Mouse (Mus musculus): ENCODE results near the gene Zfp810. TPM values are rescaled to one million over a fixed set of nuclear protein-coding genes. Genes with fewer than 3 reads are reported as not detected.
A peak's percentile ranks its signal among the peaks of the same experiment; 100 is the strongest.

Zfp810 gene
- polyA plus RNA-seq (2015; fragmentation: Nextera tagmentation; extraction: Ambion mirVana): 2.7 and 2.8 TPM in 2 replicates

DNA sequence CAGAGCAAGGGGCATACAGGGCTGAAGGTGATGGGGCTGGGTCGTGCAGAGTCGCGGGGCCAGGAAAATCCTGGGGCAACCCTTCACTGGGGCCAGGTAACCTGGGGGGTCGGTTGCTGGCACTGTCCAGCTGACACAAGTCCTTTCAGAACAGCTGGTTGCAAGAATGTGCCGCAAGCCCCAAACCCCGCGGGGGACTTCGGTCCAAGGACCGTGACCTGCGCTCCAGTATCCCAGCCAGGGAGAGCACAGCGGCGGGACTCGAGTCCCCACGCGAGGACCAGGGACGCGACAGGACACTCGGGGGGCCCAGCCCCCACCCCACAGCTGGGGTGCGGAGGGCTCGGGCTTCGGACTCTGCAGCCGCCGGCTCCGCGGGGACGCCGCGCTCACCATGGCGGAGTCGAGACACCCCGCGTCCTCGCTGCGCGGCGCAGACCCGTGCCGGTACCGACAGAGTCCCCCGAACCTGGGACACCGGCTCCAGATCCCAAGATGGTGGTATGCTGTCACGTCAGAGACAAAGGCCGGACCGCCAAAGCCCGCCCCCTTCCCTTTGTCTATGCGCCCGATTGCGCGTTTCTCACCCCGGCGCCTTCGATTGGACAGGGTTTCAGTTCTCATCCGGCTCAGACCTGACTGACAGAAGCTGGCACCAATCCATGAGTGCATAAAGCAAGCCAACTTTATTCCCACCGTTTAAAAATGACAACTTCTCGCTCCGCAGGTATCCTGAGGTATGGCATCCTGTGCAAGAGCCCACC, at the start of gene Zfp810:
Zfp810 (minus strand) TSS at position 493 of the 764 bp plus-strand sequence.
- peak within 1 kb of the TSS; percentile 81 for H3K4me2 ChIP-seq (ENCODE audit: low read depth, low read length)
- no peak within 1 kb of the TSS for H3K27ac ChIP-seq (ENCODE audit: low read length)
- no peaks in the 10 kb centered on the region for H3K27me3 ChIP-seq (ENCODE audit: control insufficient read depth, insufficient read depth, low read depth, low read length)
- no peaks in the 10 kb centered on the region for H3K9me3 ChIP-seq (replicated peaks; ENCODE audit: control insufficient read depth, low read length)
- H3K9ac ChIP-seq (ENCODE audit: low read depth, low read length): peak within 1 kb of the TSS; percentile 80
- peak within 1 kb of the TSS; percentile 81 for H3K4me3 ChIP-seq (ENCODE audit: low read depth, low read length)
- peaks cover 3% of the 10 kb centered on the region; the same call in 1 of the 2 replicates for H3K4me1 ChIP-seq (ENCODE audit: control insufficient read depth, low read depth, low read length)
- WGBS (ENCODE audit: insufficient replicate concordance): under 1% methylated on average over 56 of the region's 56 CpGs
- ATAC-seq (ENCODE audit: low read depth): peak; percentile 96
- H3K36me3 ChIP-seq (ENCODE audit: control insufficient read depth, insufficient read depth): peaks cover 4% of the 10 kb centered on the region

DNA sequence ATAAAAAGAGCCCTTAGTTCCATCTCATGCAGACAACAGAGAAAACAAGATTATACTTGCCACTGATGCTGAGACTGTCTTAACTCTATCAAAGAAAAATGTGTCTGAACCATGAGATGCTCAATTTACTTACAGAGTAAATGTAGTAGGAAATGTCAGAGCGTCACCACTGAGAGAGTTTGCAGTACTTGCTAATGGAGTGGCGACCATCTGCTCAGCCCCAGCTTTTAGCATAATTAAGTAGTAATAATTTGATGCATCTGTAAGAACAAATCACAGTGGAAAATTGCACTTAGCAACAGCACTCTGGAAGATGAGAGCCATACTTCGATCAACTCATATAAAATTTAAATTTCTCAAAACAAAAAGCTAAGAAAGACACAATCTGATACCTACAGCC, 48.5 kb upstream of the Zfp810 start:
- Histone ChIP-seq H3K4me2 (ENCODE audit: low read depth, low read length) (no peak overlapping the region), H3K27me3 (ENCODE audit: control insufficient read depth, insufficient read depth, low read depth, low read length) (no peaks in the 10 kb centered on the region), H3K4me1 (ENCODE audit: control insufficient read depth, low read depth, low read length) (no peaks in the 10 kb centered on the region), H3K27ac (ENCODE audit: low read length) (no peak overlapping the region), H3K4me3 (ENCODE audit: low read depth, low read length) (no peak overlapping the region), H3K9me3 (replicated peaks; ENCODE audit: control insufficient read depth, low read length) (no peaks in the 10 kb centered on the region), H3K36me3 (ENCODE audit: control insufficient read depth, insufficient read depth) (peaks cover 76% of the 10 kb centered on the region), H3K9ac (ENCODE audit: low read depth, low read length) (no peak overlapping the region)
- no peak for ATAC-seq (ENCODE audit: low read depth)
- 87% methylated on average over 3 of the region's 3 CpGs for WGBS (ENCODE audit: insufficient replicate concordance)

DNA sequence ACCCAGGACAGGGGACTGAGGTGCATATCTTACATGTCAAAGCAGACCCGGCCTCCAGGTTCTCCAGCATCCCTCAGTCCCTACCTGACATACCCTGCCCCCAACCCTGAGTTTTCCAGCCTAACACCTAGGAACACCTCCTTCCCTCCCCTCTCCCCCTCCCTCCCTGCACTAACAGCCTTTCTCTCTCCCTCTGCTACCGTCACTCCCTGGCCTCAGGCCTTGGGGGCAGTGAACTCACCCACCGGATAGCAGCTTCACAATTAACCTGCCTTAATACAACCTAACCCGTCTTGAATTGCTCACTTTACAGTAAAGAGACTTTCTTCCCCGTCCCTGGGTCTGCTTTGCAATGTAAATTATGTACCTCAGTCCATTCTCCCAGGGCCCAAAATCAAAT, 46.5 kb upstream of the Zfp810 start:
- peaks cover 69% of the 10 kb centered on the region for H3K36me3 ChIP-seq (ENCODE audit: control insufficient read depth, insufficient read depth)
- H3K4me3 ChIP-seq (ENCODE audit: low read depth, low read length): no peak overlapping the region
- no peaks in the 10 kb centered on the region for H3K27me3 ChIP-seq (ENCODE audit: control insufficient read depth, insufficient read depth, low read depth, low read length)
- no peak for ATAC-seq (ENCODE audit: low read depth)
- WGBS (ENCODE audit: insufficient replicate concordance): 87% methylated on average over 5 of the region's 5 CpGs
- no peaks in the 10 kb centered on the region for H3K4me1 ChIP-seq (ENCODE audit: control insufficient read depth, low read depth, low read length)
- H3K9ac ChIP-seq (ENCODE audit: low read depth, low read length): no peak overlapping the region
- no peak overlapping the region for H3K4me2 ChIP-seq (ENCODE audit: low read depth, low read length)
- no peaks in the 10 kb centered on the region for H3K9me3 ChIP-seq (replicated peaks; ENCODE audit: control insufficient read depth, low read length)
- H3K27ac ChIP-seq (ENCODE audit: low read length): no peak overlapping the region

DNA sequence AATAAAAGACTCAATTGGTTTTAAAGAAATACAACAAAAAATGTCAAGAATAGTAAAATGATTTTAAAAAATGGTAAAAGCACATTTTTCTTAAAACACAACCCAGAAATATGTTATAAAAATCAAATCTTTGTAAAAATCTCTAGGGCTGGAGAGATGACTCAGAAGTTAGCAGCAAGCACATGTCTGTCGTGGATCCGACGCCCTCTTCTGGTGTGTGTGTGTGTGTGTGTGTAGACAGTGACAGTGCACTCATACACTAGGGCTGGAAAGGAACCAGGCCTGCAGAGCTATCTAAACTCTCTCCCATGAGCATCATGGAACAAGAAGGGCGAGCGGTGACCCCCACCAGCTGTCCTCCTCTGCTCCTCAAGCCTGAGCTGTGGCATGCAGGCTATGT, 46.0 kb upstream of the Zfp810 start:
- ATAC-seq (ENCODE audit: low read depth): no peak
- Histone ChIP-seq H3K4me2 (ENCODE audit: low read depth, low read length) (no peak overlapping the region), H3K4me1 (ENCODE audit: control insufficient read depth, low read depth, low read length) (no peaks in the 10 kb centered on the region), H3K9ac (ENCODE audit: low read depth, low read length) (no peak overlapping the region), H3K27ac (ENCODE audit: low read length) (no peak overlapping the region), H3K27me3 (ENCODE audit: control insufficient read depth, insufficient read depth, low read depth, low read length) (no peaks in the 10 kb centered on the region), H3K4me3 (ENCODE audit: low read depth, low read length) (no peak overlapping the region), H3K9me3 (replicated peaks; ENCODE audit: control insufficient read depth, low read length) (no peaks in the 10 kb centered on the region), H3K36me3 (ENCODE audit: control insufficient read depth, insufficient read depth) (peaks cover 66% of the 10 kb centered on the region)
- 87% methylated on average over 5 of the region's 5 CpGs for WGBS (ENCODE audit: insufficient replicate concordance)

DNA sequence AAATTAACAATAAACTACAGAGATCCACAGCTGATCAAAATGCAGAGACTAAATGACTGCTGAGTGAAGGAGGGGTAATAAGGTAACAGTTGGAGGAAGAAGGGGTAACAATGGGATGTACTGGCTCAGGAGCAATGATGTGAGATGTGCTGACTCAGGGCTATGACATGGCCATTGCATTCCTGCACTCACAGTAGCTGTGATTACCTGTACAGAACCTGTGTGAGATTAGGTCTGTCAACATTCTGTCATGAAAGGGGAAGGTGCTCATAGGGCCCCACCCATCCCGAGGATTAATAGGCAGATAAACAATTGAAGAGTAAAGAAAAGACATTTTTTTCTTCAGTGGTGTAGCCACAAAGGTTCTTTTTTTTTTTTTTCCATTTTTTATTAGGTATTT, 32.9 kb upstream of the Zfp810 start:
- Histone ChIP-seq H3K4me3 (ENCODE audit: low read depth, low read length) (no peak overlapping the region), H3K27me3 (ENCODE audit: control insufficient read depth, insufficient read depth, low read depth, low read length) (no peaks in the 10 kb centered on the region), H3K9ac (ENCODE audit: low read depth, low read length) (no peak overlapping the region), H3K27ac (ENCODE audit: low read length) (no peak overlapping the region), H3K4me2 (ENCODE audit: low read depth, low read length) (no peak overlapping the region), H3K4me1 (ENCODE audit: control insufficient read depth, low read depth, low read length) (no peaks in the 10 kb centered on the region), H3K9me3 (replicated peaks; ENCODE audit: control insufficient read depth, low read length) (no peaks in the 10 kb centered on the region), H3K36me3 (ENCODE audit: control insufficient read depth, insufficient read depth) (peaks cover 70% of the 10 kb centered on the region)
- 67% methylated on average over 1 of the region's 1 CpGs for WGBS (ENCODE audit: insufficient replicate concordance)
- ATAC-seq (ENCODE audit: low read depth): no peak

DNA sequence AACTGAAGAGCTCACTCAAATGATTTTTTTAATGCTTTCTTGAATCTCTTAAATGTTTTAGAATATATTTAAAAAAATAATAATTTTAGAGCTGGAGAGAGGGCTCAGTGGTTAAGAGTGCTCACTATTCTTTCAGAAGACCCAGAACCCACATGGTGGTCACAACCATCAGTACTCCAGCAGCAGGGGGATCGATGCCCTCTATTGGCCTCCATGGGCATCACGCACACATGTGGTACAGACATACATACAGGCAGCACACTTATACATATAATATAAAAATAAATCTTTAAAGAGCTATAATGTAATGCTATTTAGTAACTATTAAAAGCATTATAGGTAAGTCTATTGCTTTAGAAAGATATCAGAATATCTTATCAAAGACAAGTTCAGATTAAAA, 29.8 kb upstream of the Zfp810 start:
- WGBS (ENCODE audit: insufficient replicate concordance): 87% methylated on average over 2 of the region's 2 CpGs
- H3K4me1 ChIP-seq (ENCODE audit: control insufficient read depth, low read depth, low read length): no peaks in the 10 kb centered on the region
- H3K9me3 ChIP-seq (replicated peaks; ENCODE audit: control insufficient read depth, low read length): no peaks in the 10 kb centered on the region
- no peak for ATAC-seq (ENCODE audit: low read depth)
- H3K36me3 ChIP-seq (ENCODE audit: control insufficient read depth, insufficient read depth): peaks cover 79% of the 10 kb centered on the region
- no peak overlapping the region for H3K4me2 ChIP-seq (ENCODE audit: low read depth, low read length)
- H3K27ac ChIP-seq (ENCODE audit: low read length): no peak overlapping the region
- H3K4me3 ChIP-seq (ENCODE audit: low read depth, low read length): no peak overlapping the region
- no peak overlapping the region for H3K9ac ChIP-seq (ENCODE audit: low read depth, low read length)
- no peaks in the 10 kb centered on the region for H3K27me3 ChIP-seq (ENCODE audit: control insufficient read depth, insufficient read depth, low read depth, low read length)

DNA sequence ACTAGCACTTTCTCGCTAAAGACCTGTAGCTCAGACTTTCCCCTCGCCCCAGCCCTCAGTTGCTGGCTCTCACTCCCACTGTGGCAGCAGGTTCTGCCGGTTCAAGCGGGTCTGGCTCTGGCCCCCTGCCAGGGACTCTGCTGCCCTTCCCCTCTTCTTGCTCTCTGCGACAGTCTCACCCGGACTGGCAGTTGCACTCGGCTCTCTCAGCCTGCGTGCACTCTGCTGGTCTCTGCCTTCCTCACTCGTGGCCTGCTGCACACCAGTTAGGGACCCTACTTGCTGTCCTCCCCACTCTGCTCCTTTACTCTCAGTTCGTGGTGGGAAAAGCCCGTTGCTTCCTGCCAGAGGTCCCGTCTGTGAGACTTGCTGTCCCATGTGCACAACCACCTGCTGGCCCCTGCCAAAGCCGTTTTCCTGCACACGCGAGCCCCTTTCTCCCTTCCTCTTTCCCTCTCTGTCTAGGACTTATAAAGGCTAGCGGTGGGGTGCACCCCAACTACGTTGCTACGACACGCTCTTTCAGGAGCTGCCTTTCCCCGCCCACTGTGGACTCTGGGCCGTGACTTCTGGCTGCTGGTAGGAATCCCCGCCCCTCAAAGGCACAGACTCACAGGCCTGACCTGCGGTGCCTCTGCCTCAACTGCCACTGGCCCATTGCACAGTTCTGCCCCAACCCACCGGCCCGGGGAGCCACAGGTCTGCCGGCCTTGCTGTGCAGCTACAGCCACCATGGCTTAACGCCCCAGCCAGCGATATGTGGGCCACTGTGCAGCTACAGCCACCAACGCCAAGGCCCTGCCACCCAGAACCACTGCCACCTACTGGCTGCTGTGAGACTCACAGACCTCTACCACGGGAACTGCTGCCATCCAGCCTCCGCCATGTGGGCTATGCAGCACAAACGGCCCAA, 20.3 kb upstream of the Zfp810 start:
- peak overlapping the region; percentile 68 for H3K9ac ChIP-seq (ENCODE audit: low read depth, low read length)
- no peaks in the 10 kb centered on the region for H3K9me3 ChIP-seq (replicated peaks; ENCODE audit: control insufficient read depth, low read length)
- peak overlapping the region; percentile 88 for H3K4me2 ChIP-seq (ENCODE audit: low read depth, low read length)
- 2% methylated on average over 32 of the region's 32 CpGs for WGBS (ENCODE audit: insufficient replicate concordance)
- peak overlapping the region; percentile 65 for H3K4me3 ChIP-seq (ENCODE audit: low read depth, low read length)
- peaks cover 6% of the 10 kb centered on the region for H3K36me3 ChIP-seq (ENCODE audit: control insufficient read depth, insufficient read depth)
- ATAC-seq (ENCODE audit: low read depth): peak; percentile 92
- H3K27me3 ChIP-seq (ENCODE audit: control insufficient read depth, insufficient read depth, low read depth, low read length): no peaks in the 10 kb centered on the region
- peaks cover 20% of the 10 kb centered on the region for H3K4me1 ChIP-seq (ENCODE audit: control insufficient read depth, low read depth, low read length)
- peak overlapping the region; percentile 69 for H3K27ac ChIP-seq (ENCODE audit: low read length)

DNA sequence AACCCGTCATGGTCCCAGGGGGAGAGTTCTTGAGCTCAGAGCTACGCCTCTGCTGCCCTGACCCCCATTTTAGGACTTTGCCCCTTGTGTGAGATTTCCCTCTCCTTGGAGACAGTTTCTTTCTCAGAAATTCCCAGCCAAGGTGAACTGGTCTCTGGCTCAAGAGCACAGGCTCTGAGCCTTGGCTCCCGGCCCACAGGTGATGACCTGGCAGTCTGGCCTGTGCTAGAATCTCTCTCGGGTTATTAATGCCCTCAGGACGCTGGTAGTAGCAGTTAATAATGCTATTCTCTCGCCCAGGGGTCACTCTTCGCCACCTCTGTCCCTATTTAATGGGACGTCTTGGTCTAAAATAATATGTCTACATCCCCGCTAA, 19.6 kb upstream of the Zfp810 start:
- Histone ChIP-seq H3K4me3 (ENCODE audit: low read depth, low read length) (peak overlapping the region; percentile 65), H3K9me3 (replicated peaks; ENCODE audit: control insufficient read depth, low read length) (no peaks in the 10 kb centered on the region), H3K9ac (ENCODE audit: low read depth, low read length) (peak overlapping the region; percentile 68), H3K4me2 (ENCODE audit: low read depth, low read length) (peak overlapping the region; percentile 88), H3K36me3 (ENCODE audit: control insufficient read depth, insufficient read depth) (peaks cover under 1% of the 10 kb centered on the region), H3K27me3 (ENCODE audit: control insufficient read depth, insufficient read depth, low read depth, low read length) (no peaks in the 10 kb centered on the region), H3K4me1 (ENCODE audit: control insufficient read depth, low read depth, low read length) (peaks cover 25% of the 10 kb centered on the region), H3K27ac (ENCODE audit: low read length) (peak overlapping the region; percentile 62; the same call in 1 of the 2 replicates)
- no peak for ATAC-seq (ENCODE audit: low read depth)
- WGBS (ENCODE audit: insufficient replicate concordance): 37% methylated on average over 9 of the region's 9 CpGs

DNA sequence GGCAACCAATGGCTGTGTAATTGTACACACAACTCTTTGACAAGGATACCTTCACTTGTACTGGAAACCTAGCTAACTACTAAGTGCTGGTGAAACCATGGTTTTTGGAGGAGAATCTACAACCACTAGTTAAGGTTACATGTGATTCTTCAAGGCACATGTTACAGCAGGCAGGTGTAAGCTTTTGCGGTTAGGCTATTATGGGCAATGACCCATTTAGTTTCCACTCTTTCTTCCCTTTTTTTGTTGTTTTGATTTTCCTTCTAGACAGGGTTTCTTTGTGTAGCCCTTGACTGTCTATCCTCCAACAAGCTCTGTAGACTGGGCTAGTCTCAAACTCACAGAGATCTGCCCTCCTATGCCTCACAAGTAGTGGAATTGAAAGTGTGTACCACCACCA, 17.1 kb upstream of the Zfp810 start:
- H3K27ac ChIP-seq (ENCODE audit: low read length): no peak overlapping the region
- no peaks in the 10 kb centered on the region for H3K27me3 ChIP-seq (ENCODE audit: control insufficient read depth, insufficient read depth, low read depth, low read length)
- H3K36me3 ChIP-seq (ENCODE audit: control insufficient read depth, insufficient read depth): no peaks in the 10 kb centered on the region
- no peak for ATAC-seq (ENCODE audit: low read depth)
- no peak overlapping the region for H3K4me2 ChIP-seq (ENCODE audit: low read depth, low read length)
- peaks cover 27% of the 10 kb centered on the region for H3K4me1 ChIP-seq (ENCODE audit: control insufficient read depth, low read depth, low read length)
- 91% methylated on average over 1 of the region's 1 CpGs for WGBS (ENCODE audit: insufficient replicate concordance)
- no peak overlapping the region for H3K9ac ChIP-seq (ENCODE audit: low read depth, low read length)
- H3K4me3 ChIP-seq (ENCODE audit: low read depth, low read length): no peak overlapping the region
- no peaks in the 10 kb centered on the region for H3K9me3 ChIP-seq (replicated peaks; ENCODE audit: control insufficient read depth, low read length)
